Mouse (Mus musculus) intestine, embryonic 14.5 days (tissue): ENCODE results near the gene Tm9sf1. TPM values are rescaled to one million over a fixed set of nuclear protein-coding genes. Genes with fewer than 3 reads are reported as not detected.

Source experiments
- ATAC-seq: fragments of 200-750 bp; cut with Nextera tagmentation; replicated peaks from 2 replicates; pipeline ENCODE4 v1.8.0; 2017; ENCODE audit warnings: low read depth, moderate number of reproducible peaks, moderate TSS enrichment, moderate library complexity; ENCODE audit not compliant: low FRiP score, low TSS enrichment
- DNase-seq: peaks from one replicate; pipeline ENCODE4 v3.0.0-alpha.2; 2018; ENCODE audit warnings: low spot score
- H3K27ac ChIP-seq: fragments of 300-500 bp; sonication (generic); 2 replicates; pipeline ENCODE4 v1.5.1; 2014; ENCODE audit warnings: low read depth, mild to moderate bottlenecking, control low read depth
- H3K27me3 ChIP-seq: fragments of 300-500 bp; sonication (generic); replicated peaks from 2 replicates; pipeline ENCODE4 v1.6.1; 2014; ENCODE audit warnings: low read length, control low read depth; ENCODE audit not compliant: control insufficient read depth, insufficient read depth
- H3K36me3 ChIP-seq: fragments of 300-500 bp; sonication (generic); 2 replicates; pipeline ENCODE4 v1.6.1; 2014; ENCODE audit warnings: low read length, control low read depth; ENCODE audit not compliant: control insufficient read depth, insufficient read depth
- H3K4me1 ChIP-seq: fragments of 300-500 bp; sonication (generic); replicated peaks from 2 replicates; pipeline ENCODE4 v1.6.1; 2014; ENCODE audit warnings: low read length, control low read depth, mixed read lengths; ENCODE audit not compliant: control insufficient read depth, insufficient read depth
- H3K4me2 ChIP-seq: fragments of 300-500 bp; sonication (generic); 2 replicates; pipeline ENCODE4 v1.6.1; 2014; ENCODE audit warnings: low read length
- H3K4me3 ChIP-seq: fragments of 300-500 bp; sonication (generic); 2 replicates; pipeline ENCODE4 v1.5.1; 2014; ENCODE audit warnings: low read depth, low read length, control low read depth, mixed read lengths
- H3K9ac ChIP-seq: fragments of 300-500 bp; sonication (generic); 2 replicates; pipeline ENCODE4 v1.6.1; 2014; ENCODE audit warnings: mild to moderate bottlenecking, low read length
- H3K9me3 ChIP-seq: fragments of 300-500 bp; sonication (generic); 2 replicates; pipeline ENCODE4 v1.6.1; 2016; ENCODE audit warnings: low read length, control low read depth; ENCODE audit not compliant: control insufficient read depth
- WGBS: fragments of 180-500 bp; shearing (Covaris S2); extraction: QIAGEN DNeasy Blood & Tissue Kit; methylation state at CpG from one replicate; pipeline ENCODE4 v1.1.7; 2014; 5-methylcytosine and 5-hydroxymethylcytosine counted together
- polyA plus RNA-seq: library from polyadenylated mRNA; unstranded; fragments of >200 nt; fragmentation: Nextera tagmentation; extraction: Ambion mirVana; gene quantifications from 2 replicates; pipeline ENCODE4 v1.2.1, GENCODE M21; 2014

The Tm9sf1 gene
- polyA plus RNA-seq, 1 experiment from 2014 or later: 114 TPM

GRCm38 (mm10) chr14:55642679-55643059 is 937 bp downstream of the Tm9sf1 start:
- Histone ChIP-seq H3K9ac (peak overlapping the region; percentile 96), H3K4me2 (peak overlapping the region; percentile 88), H3K27ac (peak overlapping the region; percentile 96), H3K27me3 (no peaks in the 10 kb centered on the region), H3K4me3 (peak overlapping the region; percentile 97), H3K9me3 (no peaks in the 10 kb centered on the region), H3K36me3 (peaks cover 49% of the 10 kb centered on the region), H3K4me1 (peaks cover 19% of the 10 kb centered on the region)
- ATAC-seq (peak; percentile 33), DNase-seq (no peak)
- WGBS: 19% methylated on average over 8 of the region's 8 CpGs

- no peak overlapping the region for H3K27ac ChIP-seq
- no peak for DNase-seq
- ATAC-seq: no peak
- H3K4me3 ChIP-seq: no peak overlapping the region
- WGBS: 95% methylated on average over 13 of the region's 13 CpGs
- H3K27me3 ChIP-seq: no peaks in the 10 kb centered on the region
- H3K4me1 ChIP-seq: peaks cover 19% of the 10 kb centered on the region
- peaks cover 53% of the 10 kb centered on the region for H3K36me3 ChIP-seq
- H3K4me2 ChIP-seq: no peak overlapping the region
- H3K9ac ChIP-seq: no peak overlapping the region
- no peaks in the 10 kb centered on the region for H3K9me3 ChIP-seq
These were observed 2.3 kb downstream of the Tm9sf1 start for GRCm38 (mm10) chr14:55641291-55641690.

GRCm38 (mm10) chr14:55640816-55641215 is 2.8 kb downstream of the Tm9sf1 start:
- WGBS: 95% methylated on average over 14 of the region's 14 CpGs
- Histone ChIP-seq H3K36me3 (peaks cover 52% of the 10 kb centered on the region), H3K4me2 (no peak overlapping the region), H3K9me3 (no peaks in the 10 kb centered on the region), H3K9ac (no peak overlapping the region), H3K4me1 (peaks cover 21% of the 10 kb centered on the region), H3K4me3 (no peak overlapping the region), H3K27ac (no peak overlapping the region), H3K27me3 (no peaks in the 10 kb centered on the region)
- no peak for ATAC-seq
- no peak for DNase-seq

GRCm38 (mm10) chr14:55637795-55638194 is 5.8 kb downstream of the Tm9sf1 start, which contains the start of gene Gm49378:
Gene Gm49378, minus strand, starts transcription at chr14:55637895.
- Histone ChIP-seq H3K4me1 (peaks cover 8% of the 10 kb centered on the region; the same call in 1 of the 2 replicates), H3K9me3 (no peaks in the 10 kb centered on the region), H3K9ac (no peak within 1 kb of the TSS), H3K27ac (no peak within 1 kb of the TSS), H3K27me3 (no peaks in the 10 kb centered on the region), H3K36me3 (peaks cover 65% of the 10 kb centered on the region), H3K4me2 (no peak within 1 kb of the TSS), H3K4me3 (no peak within 1 kb of the TSS)
- no peak for ATAC-seq
- no peak for DNase-seq
- WGBS: 95% methylated on average over 9 of the region's 9 CpGs

- 2% methylated on average over 27 of the region's 33 CpGs for WGBS
- DNase-seq: peak; percentile 91
These were observed 8.0 kb downstream of the Tm9sf1 start, which contains the start of gene Ipo4 for GRCm38 (mm10) chr14:55635523-55636007. Gene Ipo4, minus strand, starts transcription at chr14:55635957.

GRCm38 (mm10) chr14:55634874-55635522 is 8.6 kb downstream of the Tm9sf1 start:
- H3K4me2 ChIP-seq: peak overlapping the region; percentile 81
- ATAC-seq (peak; percentile 44), DNase-seq (no peak)
- H3K9me3 ChIP-seq: no peaks in the 10 kb centered on the region
- 4% methylated on average over 23 of the region's 23 CpGs for WGBS
- peaks cover 3% of the 10 kb centered on the region; the same call in 1 of the 2 replicates for H3K4me1 ChIP-seq
- no peaks in the 10 kb centered on the region for H3K27me3 ChIP-seq
- H3K4me3 ChIP-seq: peak overlapping the region; percentile 66
- H3K27ac ChIP-seq: no peak overlapping the region
- peaks cover 78% of the 10 kb centered on the region for H3K36me3 ChIP-seq
- peak overlapping the region; percentile 58 for H3K9ac ChIP-seq

More at GRCm38 (mm10) chr14:55635523-55636007, 8.0 kb downstream of the Tm9sf1 start, which contains the start of gene Ipo4:
- peak within 1 kb of the TSS; percentile 81 for H3K4me2 ChIP-seq
- H3K27ac ChIP-seq: no peak within 1 kb of the TSS
- H3K4me1 ChIP-seq: peaks cover 3% of the 10 kb centered on the region; the same call in 1 of the 2 replicates
- no peaks in the 10 kb centered on the region for H3K9me3 ChIP-seq
- H3K36me3 ChIP-seq: peaks cover 78% of the 10 kb centered on the region
- H3K9ac ChIP-seq: peak within 1 kb of the TSS; percentile 58
- ATAC-seq: peak; percentile 80
- no peaks in the 10 kb centered on the region for H3K27me3 ChIP-seq
- peak within 1 kb of the TSS; percentile 66 for H3K4me3 ChIP-seq

- no peaks in the 10 kb centered on the region for H3K9me3 ChIP-seq
- H3K4me3 ChIP-seq: no peak overlapping the region
- 54% methylated on average over 5 of the region's 5 CpGs for WGBS
- DNase-seq: peak; percentile 66
- no peak overlapping the region for H3K9ac ChIP-seq
- no peak for ATAC-seq
- no peak overlapping the region for H3K4me2 ChIP-seq
- no peak overlapping the region for H3K27ac ChIP-seq
- H3K4me1 ChIP-seq: no peaks in the 10 kb centered on the region; the same call in 1 of the 2 replicates
- H3K36me3 ChIP-seq: peaks cover 97% of the 10 kb centered on the region
- no peaks in the 10 kb centered on the region for H3K27me3 ChIP-seq
These were observed 14.3 kb downstream of the Tm9sf1 start for GRCm38 (mm10) chr14:55629312-55629711.

- WGBS: 81% methylated on average over 27 of the region's 27 CpGs
- H3K4me3 ChIP-seq: no peak overlapping the region
- no peak for DNase-seq
- H3K27me3 ChIP-seq: no peaks in the 10 kb centered on the region
- no peak overlapping the region for H3K27ac ChIP-seq
- H3K9ac ChIP-seq: no peak overlapping the region
- H3K9me3 ChIP-seq: no peaks in the 10 kb centered on the region
- no peaks in the 10 kb centered on the region for H3K4me1 ChIP-seq
- no peak overlapping the region for H3K4me2 ChIP-seq
- H3K36me3 ChIP-seq: peaks cover 93% of the 10 kb centered on the region
- no peak for ATAC-seq
These were observed 15.4 kb downstream of the Tm9sf1 start for GRCm38 (mm10) chr14:55628077-55628827.
